Mouse (Mus musculus): Measurements from ENCODE around the gene Rab3c.

Gene Rab3c

GRCm38 (mm10) chr13:110184963-110185685 lies 95.7 kb downstream of the Rab3c start:
- no peak for DNase-seq

- DNase-seq, result no peak
Observed at GRCm38 (mm10) chr13:110175651-110176050, 105.1 kb downstream of the Rab3c start.

- DNase-seq, result no peak
Observed at GRCm38 (mm10) chr13:110169669-110170068, 111.1 kb downstream of the Rab3c start.

- no peak for DNase-seq
Observed at GRCm38 (mm10) chr13:110169152-110169551, 111.6 kb downstream of the Rab3c start.

GRCm38 (mm10) chr13:110168570-110168969 lies 112.2 kb downstream of the Rab3c start:
- DNase-seq, result no peak

GRCm38 (mm10) chr13:110166622-110167330 lies 114.0 kb downstream of the Rab3c start:
- no peak for DNase-seq

- DNase-seq, result no peak
Observed at GRCm38 (mm10) chr13:110159980-110160379, 120.8 kb downstream of the Rab3c start.

- no peak for DNase-seq
Observed at GRCm38 (mm10) chr13:110158588-110159519, 121.9 kb downstream of the Rab3c start.

- DNase-seq, result no peak
Observed at GRCm38 (mm10) chr13:110145545-110145944, 135.3 kb downstream of the Rab3c start.

- no peak for DNase-seq
Observed at GRCm38 (mm10) chr13:110145019-110145418, 135.8 kb downstream of the Rab3c start.

- DNase-seq, result peak; percentile 3
Observed at GRCm38 (mm10) chr13:110139339-110139738, 141.5 kb downstream of the Rab3c start.

GRCm38 (mm10) chr13:110138644-110139043 lies 142.2 kb downstream of the Rab3c start:
- DNase-seq, result no peak

GRCm38 (mm10) chr13:110127613-110128258 lies 153.1 kb downstream of the Rab3c start:
- no peak for DNase-seq

- DNase-seq, result no peak
Observed at GRCm38 (mm10) chr13:110122825-110123224, 158.0 kb downstream of the Rab3c start.

- DNase-seq, result no peak
Observed at GRCm38 (mm10) chr13:110116892-110117291, 163.9 kb downstream of the Rab3c start.

GRCm38 (mm10) chr13:110116316-110116715 lies 164.5 kb downstream of the Rab3c start:
- DNase-seq, result no peak

- DNase-seq, result no peak
Observed at GRCm38 (mm10) chr13:110114870-110115645, 165.7 kb downstream of the Rab3c start.

- no peak for DNase-seq
Observed at GRCm38 (mm10) chr13:110113711-110114110, 167.1 kb downstream of the Rab3c start.

- DNase-seq, result no peak
Observed at GRCm38 (mm10) chr13:110097424-110098050, 183.3 kb downstream of the Rab3c start.

GRCm38 (mm10) chr13:110094998-110095397 lies 185.8 kb downstream of the Rab3c start:
- no peak for DNase-seq
